Mouse (Mus musculus): ENCODE results near the gene Ackr2.

The Ackr2 gene

GRCm38 (mm10) chr9:121898245-121898644, at the start of gene Ackr2:
TSS of gene Ackr2 (plus strand) at chr9:121898355.
- DNase-seq = peak; percentile 60 to 74

GRCm38 (mm10) chr9:121854246-121854645, 43.9 kb upstream of the Ackr2 start:
- peak in 1 of 2 experiments; percentile 42 for DNase-seq

GRCm38 (mm10) chr9:121856649-121857416, 41.3 kb upstream of the Ackr2 start:
- peak in 1 of 2 experiments; percentile 52 for DNase-seq

- DNase-seq = peak; percentile 97 to 98
Measured at GRCm38 (mm10) chr9:121857474-121858152, 40.5 kb upstream of the Ackr2 start.

DNA sequence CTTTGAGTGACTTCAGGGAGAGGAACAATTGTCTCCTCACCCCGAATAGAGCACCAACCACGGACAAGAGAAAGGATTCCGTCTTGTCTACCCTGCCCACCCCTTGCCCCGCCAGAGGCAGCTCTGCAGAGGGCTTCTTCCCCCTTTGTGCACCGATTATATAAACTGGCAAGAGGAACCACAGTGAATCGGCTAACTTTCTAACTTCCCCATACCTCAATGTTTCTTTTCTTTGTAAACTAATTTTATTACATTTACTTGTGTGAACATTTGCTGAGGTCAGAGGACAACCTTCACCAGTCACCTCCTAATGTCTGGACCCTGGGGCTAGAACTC, 40.0 kb upstream of the Ackr2 start, which contains the start of gene Higd1a:
Higd1a (minus strand) TSS at position 210 of the 336 bp plus-strand sequence.
- DNase-seq = no peak

DNA sequence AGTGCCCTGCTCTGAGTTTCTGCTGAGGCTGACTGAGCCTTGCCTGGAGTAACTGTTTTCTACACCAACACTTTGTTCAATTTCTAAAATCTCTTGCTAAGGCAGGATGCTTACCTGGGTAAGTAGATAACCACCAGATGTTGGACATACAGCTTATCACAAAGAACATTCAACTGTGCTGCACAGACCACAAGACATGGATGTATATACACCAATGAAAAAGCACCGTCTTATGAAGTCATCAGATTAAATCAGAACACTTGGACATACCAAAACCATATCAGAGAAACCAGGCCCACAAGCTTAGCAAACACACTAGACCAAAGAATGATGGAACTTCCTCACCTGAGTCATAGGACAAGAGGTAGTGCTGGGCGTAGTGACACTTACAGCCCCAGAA, 38.8 kb upstream of the Ackr2 start:
- DNase-seq = no peak

- DNase-seq = no peak
Measured at GRCm38 (mm10) chr9:121860921-121861320, 37.2 kb upstream of the Ackr2 start.

- DNase-seq = no peak
Measured at GRCm38 (mm10) chr9:121864837-121865236, 33.3 kb upstream of the Ackr2 start.

DNA sequence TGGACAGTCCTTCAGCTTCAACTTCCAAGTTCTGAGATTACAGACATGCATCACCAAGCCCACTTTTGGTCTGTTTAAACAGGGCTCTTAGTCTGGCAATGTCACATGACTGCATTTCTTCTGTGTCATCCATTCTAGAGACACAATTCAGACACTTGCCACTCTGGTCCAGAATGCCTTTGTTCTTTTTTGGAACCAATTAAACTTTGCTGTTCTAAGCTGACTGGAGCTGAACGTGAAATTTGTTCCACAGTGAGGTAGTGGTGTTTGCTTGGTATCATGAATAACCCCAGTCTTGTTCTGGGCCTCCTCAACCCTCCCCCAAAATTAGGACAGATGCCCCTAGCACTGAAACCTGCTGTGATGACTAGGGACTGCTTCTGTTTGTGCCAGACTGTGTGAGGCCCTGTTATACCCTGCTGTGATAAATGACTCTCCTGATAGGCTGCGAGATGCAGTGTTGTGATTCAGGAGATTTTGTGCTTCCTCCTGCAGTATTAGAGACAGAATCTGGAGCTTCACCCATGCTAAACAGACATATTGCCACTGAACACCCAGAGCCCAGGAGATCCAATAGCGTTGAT, 32.6 kb upstream of the Ackr2 start:
- DNase-seq = no peak

DNA sequence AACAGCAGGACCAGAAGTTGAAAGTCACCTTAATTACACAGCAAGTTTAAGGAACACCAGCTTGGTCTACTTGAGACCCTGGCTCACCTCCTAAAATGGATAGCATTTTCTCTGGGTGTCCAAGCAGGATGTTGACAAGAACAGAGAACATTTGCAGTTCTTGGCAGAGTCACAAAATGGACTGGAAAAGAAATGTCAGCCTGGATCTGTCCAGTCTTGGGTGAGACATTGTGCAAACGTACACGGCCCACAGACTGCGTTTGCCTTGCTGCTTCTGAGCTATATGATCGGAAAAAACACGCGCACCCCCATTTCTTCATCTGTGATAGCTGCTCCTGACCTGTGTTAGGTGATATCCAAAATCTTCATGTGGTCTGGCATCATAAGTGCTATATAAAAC, 30.5 kb upstream of the Ackr2 start:
- no peak for DNase-seq

DNA sequence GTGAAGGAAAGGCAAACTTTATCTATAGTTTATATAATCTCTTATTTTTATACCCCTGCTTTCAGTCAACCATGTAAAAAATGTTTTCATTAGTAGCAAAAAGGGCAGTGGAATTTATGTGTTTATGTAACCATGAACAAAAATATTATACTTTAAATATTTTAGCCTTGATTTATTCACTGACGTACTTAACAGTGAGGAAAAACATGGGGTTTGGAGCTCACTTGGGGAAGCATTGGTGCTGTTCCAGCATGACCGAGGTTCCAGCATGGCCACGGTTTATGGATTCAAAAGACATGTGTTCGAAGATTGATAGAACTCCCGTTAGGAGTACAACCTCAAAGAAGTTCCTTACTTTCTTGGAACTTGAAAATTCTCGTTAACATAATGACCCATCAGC, 29.9 kb upstream of the Ackr2 start:
- no peak for DNase-seq

DNA sequence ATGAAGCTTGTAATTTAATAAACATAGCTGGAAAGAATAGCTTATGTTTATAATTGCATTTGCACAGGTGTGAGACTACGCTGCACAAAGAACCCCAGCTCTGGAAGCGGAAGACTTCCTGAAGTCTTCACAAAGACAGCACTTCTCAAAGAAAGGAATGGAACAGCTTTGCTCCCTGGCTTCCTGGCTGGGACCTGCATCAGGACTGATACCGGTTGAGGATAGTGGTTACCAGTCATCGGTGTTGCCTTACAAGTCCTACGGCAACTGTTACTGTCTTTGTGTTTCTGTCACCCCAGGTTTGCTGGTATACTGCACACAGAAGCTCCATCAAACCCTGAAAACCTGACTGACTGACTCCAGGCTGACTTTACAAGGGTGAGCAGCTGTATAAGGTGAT, 28.7 kb upstream of the Ackr2 start:
- DNase-seq = no peak

- DNase-seq = no peak
Measured at GRCm38 (mm10) chr9:121869973-121870515, 28.1 kb upstream of the Ackr2 start.

- no peak for DNase-seq
Measured at GRCm38 (mm10) chr9:121872062-121872683, 26.0 kb upstream of the Ackr2 start.

DNA sequence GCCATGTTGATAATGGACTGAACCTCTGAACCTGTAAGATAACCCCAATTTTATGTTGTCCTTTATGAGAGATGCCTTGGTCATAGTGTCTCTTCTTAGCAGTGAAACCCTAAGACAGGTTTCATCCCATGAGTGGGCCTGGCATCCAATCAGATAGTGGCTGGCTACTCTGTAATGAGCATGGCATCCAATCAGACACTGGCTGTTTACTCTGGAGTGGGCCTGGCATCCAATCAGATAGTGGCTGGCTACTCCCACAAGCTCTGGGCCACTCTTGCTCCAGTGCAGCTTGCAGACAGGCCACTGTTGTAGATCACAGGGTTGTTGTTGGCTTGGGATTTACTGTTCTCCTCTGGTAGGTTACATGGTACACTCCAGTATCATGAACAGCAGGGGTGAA, 24.6 kb upstream of the Ackr2 start:
- DNase-seq = no peak

- DNase-seq = peak in 1 of 2 experiments; percentile 65
Measured at GRCm38 (mm10) chr9:121877052-121877740, 21.0 kb upstream of the Ackr2 start.

DNA sequence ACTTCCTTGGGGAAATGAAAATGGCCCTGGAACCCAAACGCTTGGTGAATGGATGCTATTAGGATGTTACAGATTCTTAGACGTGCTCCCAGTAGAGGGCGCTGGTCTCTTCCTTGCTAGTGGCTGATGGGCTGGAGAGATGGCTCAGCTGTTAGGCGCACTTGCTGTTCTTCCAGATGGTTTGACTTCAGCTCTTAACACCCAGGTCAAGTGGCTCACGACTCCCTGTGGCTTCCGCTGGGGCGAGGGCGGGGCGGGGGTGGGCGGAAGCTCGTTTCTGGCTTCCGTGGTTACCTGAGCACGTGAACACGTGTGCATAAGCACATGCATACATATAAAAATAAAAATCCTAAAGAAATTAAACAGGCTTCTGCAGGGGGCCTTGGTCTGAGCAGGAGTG, 17.3 kb upstream of the Ackr2 start:
- peak; percentile 73 to 83 for DNase-seq

- DNase-seq = no peak
Measured at GRCm38 (mm10) chr9:121881301-121881700, 16.9 kb upstream of the Ackr2 start.

DNA sequence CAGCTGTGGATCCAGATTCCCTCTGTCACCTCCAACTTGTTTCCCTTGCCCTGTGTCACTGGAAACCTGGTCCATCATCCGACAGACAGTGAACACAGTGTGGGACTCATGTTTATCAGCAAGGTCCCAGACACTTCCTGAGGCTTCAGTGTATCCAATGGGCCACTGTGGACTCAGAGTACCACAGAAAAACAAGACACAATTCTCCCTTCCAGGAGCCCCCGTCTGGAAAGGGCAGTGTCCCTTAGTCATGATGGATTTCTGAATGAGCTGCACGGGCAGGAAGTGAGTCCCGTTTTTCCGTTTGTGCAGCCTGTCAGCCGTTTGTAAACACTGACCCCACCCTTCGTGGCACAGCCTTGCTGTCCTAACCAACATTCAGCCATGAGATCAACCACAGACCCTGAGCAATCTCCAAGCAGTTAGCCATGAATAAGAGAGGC, 16.1 kb upstream of the Ackr2 start:
- DNase-seq = peak; percentile 64 to 80

DNA sequence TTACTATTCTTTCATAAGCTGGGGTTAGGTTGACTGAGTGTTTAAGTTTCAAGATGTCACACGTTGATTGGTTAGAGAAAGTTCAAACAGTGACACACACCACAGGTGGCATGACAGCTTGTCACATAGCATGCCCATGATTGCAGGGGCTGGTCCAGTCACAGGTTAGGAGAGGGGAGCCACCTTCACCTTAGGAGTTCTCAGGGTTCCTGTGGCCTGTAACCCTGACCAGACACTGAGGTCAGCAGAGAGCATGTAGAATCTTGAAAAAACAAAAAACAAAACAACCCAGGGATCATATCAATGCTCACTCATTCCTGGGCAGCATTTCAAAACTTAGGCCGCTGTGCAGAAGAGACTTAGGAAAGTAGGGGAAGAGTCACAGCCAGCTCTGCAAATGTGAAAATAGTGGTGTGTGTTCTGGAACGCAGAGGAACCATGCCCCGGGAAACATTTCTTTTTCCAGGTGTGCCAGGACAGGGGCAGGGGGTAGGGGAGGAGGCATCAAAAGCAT, 8.2 kb upstream of the Ackr2 start:
- no peak for DNase-seq

DNA sequence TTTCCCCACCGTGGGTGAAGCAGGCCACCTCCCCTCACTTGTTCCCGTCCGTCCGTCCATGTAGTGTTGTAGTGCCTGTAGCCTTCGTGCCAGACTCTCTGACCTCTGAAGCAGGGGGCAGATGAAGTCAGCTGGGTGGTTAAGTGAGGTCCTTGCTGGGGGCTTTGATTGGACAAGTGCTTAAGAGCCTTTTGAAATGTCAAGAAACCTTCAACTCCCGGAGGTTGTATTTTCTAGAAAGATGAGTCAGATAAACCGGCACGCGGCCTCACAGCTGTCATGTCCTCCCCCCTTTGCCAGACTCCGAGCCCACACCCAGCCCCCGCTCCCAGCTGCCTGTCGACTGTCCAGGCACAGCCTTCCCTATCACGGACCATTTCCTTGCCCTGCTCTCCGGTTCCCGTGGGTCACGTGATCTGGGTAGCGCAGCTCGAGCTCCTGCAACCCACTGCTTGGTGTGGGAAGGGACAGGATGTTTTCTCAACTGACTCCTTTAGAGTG, 7.7 kb upstream of the Ackr2 start:
- peak; percentile 75 to 85 for DNase-seq

DNA sequence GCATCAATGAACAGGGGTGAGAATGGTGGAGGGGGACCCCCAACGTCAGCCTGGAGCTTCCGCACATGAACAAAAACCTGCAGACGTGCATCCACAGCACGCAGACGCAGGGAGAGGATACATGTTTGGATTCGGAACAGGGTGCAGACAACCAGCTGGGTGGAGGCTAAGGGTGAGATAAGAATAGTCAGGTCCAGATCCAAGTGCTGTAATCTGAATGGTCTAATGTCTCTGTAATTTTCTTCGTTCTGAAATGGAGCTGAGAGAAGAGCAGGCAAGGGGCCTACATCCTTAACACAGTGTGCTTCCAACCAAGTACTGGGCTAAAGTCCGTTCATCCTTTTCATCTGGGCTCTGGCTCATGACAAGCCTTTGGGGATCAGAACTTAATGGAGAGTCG, 6.9 kb upstream of the Ackr2 start:
- DNase-seq = no peak
